Mouse (Mus musculus): ENCODE measurements around the gene 4921539E11Rik. TPM values are rescaled to one million over a fixed set of nuclear protein-coding genes. Genes with fewer than 3 reads are reported as not detected.

The 4921539E11Rik gene
- polyA plus RNA-seq, 1 experiment from 2014 or later: not detected

- no peak overlapping the region for H3K9ac ChIP-seq (ENCODE audit: low read length)
- WGBS: 85% methylated on average over 6 of the region's 6 CpGs
- DNase-seq (ENCODE audit: low spot score): no peak
- H3K4me1 ChIP-seq (ENCODE audit: control insufficient read depth, insufficient read depth, low read length): peaks cover 10% of the 10 kb centered on the region
- no peak overlapping the region for H3K4me3 ChIP-seq (ENCODE audit: low read depth, low read length)
- ATAC-seq: no peak
- H3K36me3 ChIP-seq (ENCODE audit: control insufficient read depth, insufficient read depth, low read length): peaks cover under 1% of the 10 kb centered on the region; the same call in 1 of the 2 replicates
- no peak overlapping the region for H3K27ac ChIP-seq (ENCODE audit: low read depth, low read length)
- H3K4me2 ChIP-seq (ENCODE audit: low read length): no peak overlapping the region
- H3K27me3 ChIP-seq (replicated peaks; ENCODE audit: control insufficient read depth, insufficient read depth, low read length): no peaks in the 10 kb centered on the region
- H3K9me3 ChIP-seq (replicated peaks; ENCODE audit: control insufficient read depth, low read length): no peaks in the 10 kb centered on the region
These were observed 74.6 kb downstream of the 4921539E11Rik start for GRCm38 (mm10) chr4:103216046-103216445.

- DNase-seq (ENCODE audit: low spot score) (peak; percentile 94), ATAC-seq (peak; percentile 97)
- Histone ChIP-seq H3K9ac (ENCODE audit: low read length) (peak within 1 kb of the TSS; percentile 96), H3K4me1 (ENCODE audit: control insufficient read depth, insufficient read depth, low read length) (peaks cover 10% of the 10 kb centered on the region), H3K27me3 (replicated peaks; ENCODE audit: control insufficient read depth, insufficient read depth, low read length) (no peaks in the 10 kb centered on the region), H3K9me3 (replicated peaks; ENCODE audit: control insufficient read depth, low read length) (no peaks in the 10 kb centered on the region), H3K4me3 (ENCODE audit: low read depth, low read length) (peak within 1 kb of the TSS; percentile 89), H3K27ac (ENCODE audit: low read depth, low read length) (peak within 1 kb of the TSS; percentile 99), H3K36me3 (ENCODE audit: control insufficient read depth, insufficient read depth, low read length) (peaks cover 5% of the 10 kb centered on the region; the same call in 1 of the 2 replicates), H3K4me2 (ENCODE audit: low read length) (peak within 1 kb of the TSS; percentile 72)
- 2% methylated on average over 56 of the region's 70 CpGs for WGBS
These were observed 75.5 kb downstream of the 4921539E11Rik start, which contains the start of gene Slc35d1 for GRCm38 (mm10) chr4:103214925-103215820. Gene Slc35d1, minus strand, starts transcription at chr4:103215164.

- H3K9me3 ChIP-seq (replicated peaks; ENCODE audit: control insufficient read depth, low read length): no peaks in the 10 kb centered on the region
- H3K36me3 ChIP-seq (ENCODE audit: control insufficient read depth, insufficient read depth, low read length): peaks cover 11% of the 10 kb centered on the region; the same call in 1 of the 2 replicates
- under 1% methylated on average over 42 of the region's 48 CpGs for WGBS
- H3K4me3 ChIP-seq (ENCODE audit: low read depth, low read length): peak overlapping the region; percentile 89
- peak overlapping the region; percentile 72 for H3K4me2 ChIP-seq (ENCODE audit: low read length)
- peak; percentile 79 for DNase-seq (ENCODE audit: low spot score)
- ATAC-seq: peak; percentile 86
- peak overlapping the region; percentile 99 for H3K27ac ChIP-seq (ENCODE audit: low read depth, low read length)
- H3K27me3 ChIP-seq (replicated peaks; ENCODE audit: control insufficient read depth, insufficient read depth, low read length): no peaks in the 10 kb centered on the region
- peak overlapping the region; percentile 96 for H3K9ac ChIP-seq (ENCODE audit: low read length)
- peaks cover 10% of the 10 kb centered on the region for H3K4me1 ChIP-seq (ENCODE audit: control insufficient read depth, insufficient read depth, low read length)
These were observed 76.2 kb downstream of the 4921539E11Rik start for GRCm38 (mm10) chr4:103214498-103214924.

GRCm38 (mm10) chr4:103213859-103214497, 76.7 kb downstream of the 4921539E11Rik start:
- H3K9ac ChIP-seq (ENCODE audit: low read length): peak overlapping the region; percentile 96
- peak overlapping the region; percentile 89 for H3K4me3 ChIP-seq (ENCODE audit: low read depth, low read length)
- DNase-seq (ENCODE audit: low spot score) (peak; percentile 29), ATAC-seq (no peak)
- no peaks in the 10 kb centered on the region for H3K9me3 ChIP-seq (replicated peaks; ENCODE audit: control insufficient read depth, low read length)
- 4% methylated on average over 30 of the region's 30 CpGs for WGBS
- H3K4me1 ChIP-seq (ENCODE audit: control insufficient read depth, insufficient read depth, low read length): peaks cover 10% of the 10 kb centered on the region
- H3K27me3 ChIP-seq (replicated peaks; ENCODE audit: control insufficient read depth, insufficient read depth, low read length): no peaks in the 10 kb centered on the region
- H3K27ac ChIP-seq (ENCODE audit: low read depth, low read length): peak overlapping the region; percentile 99
- peaks cover 16% of the 10 kb centered on the region; the same call in 1 of the 2 replicates for H3K36me3 ChIP-seq (ENCODE audit: control insufficient read depth, insufficient read depth, low read length)
- H3K4me2 ChIP-seq (ENCODE audit: low read length): peak overlapping the region; percentile 72

GRCm38 (mm10) chr4:103208553-103208952, 82.1 kb downstream of the 4921539E11Rik start:
- H3K9me3 ChIP-seq (replicated peaks; ENCODE audit: control insufficient read depth, low read length): no peaks in the 10 kb centered on the region
- peaks cover 34% of the 10 kb centered on the region; the same call in 1 of the 2 replicates for H3K36me3 ChIP-seq (ENCODE audit: control insufficient read depth, insufficient read depth, low read length)
- H3K4me1 ChIP-seq (ENCODE audit: control insufficient read depth, insufficient read depth, low read length): peaks cover 6% of the 10 kb centered on the region
- no peak overlapping the region for H3K9ac ChIP-seq (ENCODE audit: low read length)
- ATAC-seq (no peak), DNase-seq (ENCODE audit: low spot score) (no peak)
- H3K4me3 ChIP-seq (ENCODE audit: low read depth, low read length): no peak overlapping the region
- H3K27ac ChIP-seq (ENCODE audit: low read depth, low read length): no peak overlapping the region
- no peak overlapping the region for H3K4me2 ChIP-seq (ENCODE audit: low read length)
- H3K27me3 ChIP-seq (replicated peaks; ENCODE audit: control insufficient read depth, insufficient read depth, low read length): no peaks in the 10 kb centered on the region
- 88% methylated on average over 1 of the region's 1 CpGs for WGBS

- Histone ChIP-seq H3K27me3 (replicated peaks; ENCODE audit: control insufficient read depth, insufficient read depth, low read length) (no peaks in the 10 kb centered on the region), H3K9me3 (replicated peaks; ENCODE audit: control insufficient read depth, low read length) (no peaks in the 10 kb centered on the region), H3K4me1 (ENCODE audit: control insufficient read depth, insufficient read depth, low read length) (no peaks in the 10 kb centered on the region), H3K27ac (ENCODE audit: low read depth, low read length) (no peak overlapping the region), H3K9ac (ENCODE audit: low read length) (no peak overlapping the region), H3K4me2 (ENCODE audit: low read length) (no peak overlapping the region), H3K36me3 (ENCODE audit: control insufficient read depth, insufficient read depth, low read length) (peaks cover 31% of the 10 kb centered on the region; the same call in 1 of the 2 replicates), H3K4me3 (ENCODE audit: low read depth, low read length) (no peak overlapping the region)
- ATAC-seq (no peak), DNase-seq (ENCODE audit: low spot score) (peak; percentile 61)
- 52% methylated on average over 2 of the region's 2 CpGs for whole genome bisulfite sequencing
These were observed 87.0 kb downstream of the 4921539E11Rik start for GRCm38 (mm10) chr4:103203646-103204045.

GRCm38 (mm10) chr4:103200046-103200445, 90.6 kb downstream of the 4921539E11Rik start:
- peaks cover 36% of the 10 kb centered on the region for H3K36me3 ChIP-seq (ENCODE audit: control insufficient read depth, insufficient read depth, low read length)
- ATAC-seq (no peak), DNase-seq (ENCODE audit: low spot score) (no peak)
- H3K4me2 ChIP-seq (ENCODE audit: low read length): no peak overlapping the region
- no peak overlapping the region for H3K27ac ChIP-seq (ENCODE audit: low read depth, low read length)
- H3K9me3 ChIP-seq (replicated peaks; ENCODE audit: control insufficient read depth, low read length): no peaks in the 10 kb centered on the region
- 90% methylated on average over 1 of the region's 1 CpGs for WGBS
- no peak overlapping the region for H3K9ac ChIP-seq (ENCODE audit: low read length)
- H3K4me3 ChIP-seq (ENCODE audit: low read depth, low read length): no peak overlapping the region
- no peaks in the 10 kb centered on the region for H3K27me3 ChIP-seq (replicated peaks; ENCODE audit: control insufficient read depth, insufficient read depth, low read length)
- no peaks in the 10 kb centered on the region for H3K4me1 ChIP-seq (ENCODE audit: control insufficient read depth, insufficient read depth, low read length)

GRCm38 (mm10) chr4:103199086-103199485, 91.6 kb downstream of the 4921539E11Rik start:
- DNase-seq (ENCODE audit: low spot score): no peak
- no peak overlapping the region for H3K9ac ChIP-seq (ENCODE audit: low read length)
- H3K4me1 ChIP-seq (ENCODE audit: control insufficient read depth, insufficient read depth, low read length): no peaks in the 10 kb centered on the region
- H3K27ac ChIP-seq (ENCODE audit: low read depth, low read length): no peak overlapping the region
- peaks cover 35% of the 10 kb centered on the region for H3K36me3 ChIP-seq (ENCODE audit: control insufficient read depth, insufficient read depth, low read length)
- no peaks in the 10 kb centered on the region for H3K27me3 ChIP-seq (replicated peaks; ENCODE audit: control insufficient read depth, insufficient read depth, low read length)
- 33% methylated on average over 4 of the region's 4 CpGs for WGBS
- ATAC-seq: no peak
- H3K4me2 ChIP-seq (ENCODE audit: low read length): no peak overlapping the region
- no peaks in the 10 kb centered on the region for H3K9me3 ChIP-seq (replicated peaks; ENCODE audit: control insufficient read depth, low read length)
- no peak overlapping the region for H3K4me3 ChIP-seq (ENCODE audit: low read depth, low read length)

Measured in forebrain, embryonic 14.5 days (tissue).